Mouse (Mus musculus) layer of hippocampus, adult 9-11 months (tissue): ENCODE measurements around the gene Syt17.
A peak's percentile ranks its signal among the peaks of the same experiment; 100 is the strongest.

Experiments used
- DNase-seq: peaks from one replicate; pipeline ENCODE4 v3.0.0; 2022

Syt17 gene

DNA sequence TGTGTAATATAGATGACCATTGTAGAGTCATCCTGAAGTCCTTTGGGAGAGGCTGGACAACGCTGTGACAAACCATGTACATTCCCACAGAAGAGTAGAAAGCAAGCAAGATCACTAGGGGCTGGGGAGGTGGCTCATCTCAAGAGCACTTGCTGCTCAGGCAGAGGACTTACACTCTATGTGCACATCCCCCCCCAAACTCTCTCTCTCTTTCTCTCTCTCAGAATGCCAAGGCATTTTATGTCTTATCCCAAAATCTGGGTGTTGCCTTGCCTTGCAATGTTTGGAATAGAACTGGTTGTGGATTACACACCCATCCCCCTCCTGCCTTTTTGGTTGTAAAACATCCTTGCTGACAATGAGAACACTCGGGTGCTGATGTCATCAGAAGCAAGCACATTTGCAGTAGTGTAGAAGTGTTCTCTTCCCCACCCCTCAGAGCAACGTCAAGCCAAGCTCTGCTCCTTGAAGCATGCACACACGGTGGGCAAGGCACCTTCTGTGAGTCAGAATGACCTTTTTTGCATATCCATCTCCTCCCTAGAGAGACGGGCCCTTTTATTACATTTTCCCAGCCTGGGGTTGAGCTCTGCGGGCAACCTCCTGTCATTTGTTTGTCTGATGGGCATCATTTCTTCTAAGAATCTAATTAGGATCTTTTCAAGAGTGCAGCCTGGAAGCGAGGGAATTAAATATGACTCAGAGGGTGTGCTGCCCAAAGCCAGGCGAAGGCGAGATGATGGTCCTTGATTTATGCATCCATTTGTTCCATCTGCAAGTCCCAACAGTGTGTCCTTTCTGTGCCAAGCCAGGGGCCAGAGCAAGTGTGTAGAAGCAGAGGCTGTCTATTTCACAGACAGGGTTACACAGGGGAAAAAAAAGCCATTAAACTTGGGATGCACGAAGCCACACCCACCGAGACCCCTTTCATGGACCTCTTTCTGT is 15.1 kb upstream of the Syt17 start:
- DNase-seq = no peak

DNA sequence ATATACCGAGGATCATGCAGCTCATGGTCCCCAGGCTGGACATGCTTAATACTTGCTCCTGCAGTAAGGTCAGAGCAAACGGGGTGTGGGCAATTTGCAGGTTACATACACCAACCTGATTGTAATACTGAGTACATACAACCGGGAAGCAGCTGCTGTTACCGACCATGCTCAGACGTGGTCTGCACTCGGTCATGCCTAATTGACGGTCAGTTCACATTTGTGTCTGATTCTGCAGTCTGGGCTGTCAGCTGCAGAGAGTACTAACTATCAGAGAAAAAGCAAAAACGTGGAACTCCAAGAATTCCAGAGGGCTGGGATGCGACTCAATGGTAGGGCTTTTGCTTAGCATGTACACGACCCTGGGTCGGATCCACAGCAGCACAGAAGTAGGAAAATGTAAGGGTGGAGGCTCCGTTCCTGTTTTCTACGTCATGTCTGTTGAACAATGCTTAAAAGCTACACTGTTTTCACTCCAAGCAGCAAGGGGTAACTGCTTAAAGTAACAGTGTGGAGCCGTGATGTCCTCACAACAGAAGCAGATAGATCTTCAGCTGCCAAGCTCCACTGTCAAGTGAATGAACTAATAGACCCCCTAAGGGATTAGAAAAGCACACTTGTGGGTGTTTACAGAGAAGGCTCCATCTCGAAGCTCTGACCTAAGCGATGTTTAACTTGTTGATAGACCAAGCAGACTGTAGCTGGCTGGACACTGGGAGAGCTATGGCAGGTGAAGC is 13.5 kb upstream of the Syt17 start:
- no peak for DNase-seq

DNA sequence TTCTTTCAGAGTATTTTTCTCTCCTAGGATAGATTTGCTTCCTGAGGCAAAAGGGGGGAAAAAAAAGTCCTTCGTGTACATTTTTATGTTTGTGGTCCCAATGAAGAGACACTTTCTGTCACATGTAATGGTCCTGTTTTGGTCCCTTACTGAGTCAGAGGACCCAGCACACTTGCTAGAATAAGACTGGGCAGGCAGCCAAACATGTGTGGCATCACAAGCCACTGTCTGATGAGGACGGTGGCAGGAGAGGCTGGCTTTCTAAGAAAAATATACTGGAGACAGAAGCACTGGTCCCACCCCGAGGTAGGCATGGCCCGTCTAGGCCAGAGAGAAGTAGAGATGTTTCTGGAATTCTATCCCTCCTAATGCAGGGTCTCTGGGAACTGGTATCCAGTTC is 5.7 kb upstream of the Syt17 start:
- DNase-seq = no peak

DNA sequence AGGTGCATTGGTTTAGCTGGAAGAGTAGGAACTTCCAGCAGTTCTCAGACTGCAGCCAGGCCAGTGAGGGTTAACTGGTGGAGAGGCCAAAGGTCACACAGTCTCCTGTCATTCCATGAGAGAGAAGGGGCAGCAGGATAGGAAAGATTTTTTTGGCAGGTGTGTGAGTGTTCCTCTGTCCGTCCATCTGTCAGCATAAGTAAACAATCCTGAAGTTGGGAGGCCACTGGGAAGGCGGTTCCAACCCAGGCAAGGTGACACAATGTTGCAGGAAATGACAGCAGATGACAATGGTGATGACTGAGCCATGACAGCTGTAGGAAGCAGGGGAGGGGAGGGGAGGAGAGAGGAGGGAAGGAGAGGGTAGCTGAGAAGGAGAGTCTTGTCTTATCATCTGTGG is 4.9 kb upstream of the Syt17 start:
- DNase-seq = no peak

DNA sequence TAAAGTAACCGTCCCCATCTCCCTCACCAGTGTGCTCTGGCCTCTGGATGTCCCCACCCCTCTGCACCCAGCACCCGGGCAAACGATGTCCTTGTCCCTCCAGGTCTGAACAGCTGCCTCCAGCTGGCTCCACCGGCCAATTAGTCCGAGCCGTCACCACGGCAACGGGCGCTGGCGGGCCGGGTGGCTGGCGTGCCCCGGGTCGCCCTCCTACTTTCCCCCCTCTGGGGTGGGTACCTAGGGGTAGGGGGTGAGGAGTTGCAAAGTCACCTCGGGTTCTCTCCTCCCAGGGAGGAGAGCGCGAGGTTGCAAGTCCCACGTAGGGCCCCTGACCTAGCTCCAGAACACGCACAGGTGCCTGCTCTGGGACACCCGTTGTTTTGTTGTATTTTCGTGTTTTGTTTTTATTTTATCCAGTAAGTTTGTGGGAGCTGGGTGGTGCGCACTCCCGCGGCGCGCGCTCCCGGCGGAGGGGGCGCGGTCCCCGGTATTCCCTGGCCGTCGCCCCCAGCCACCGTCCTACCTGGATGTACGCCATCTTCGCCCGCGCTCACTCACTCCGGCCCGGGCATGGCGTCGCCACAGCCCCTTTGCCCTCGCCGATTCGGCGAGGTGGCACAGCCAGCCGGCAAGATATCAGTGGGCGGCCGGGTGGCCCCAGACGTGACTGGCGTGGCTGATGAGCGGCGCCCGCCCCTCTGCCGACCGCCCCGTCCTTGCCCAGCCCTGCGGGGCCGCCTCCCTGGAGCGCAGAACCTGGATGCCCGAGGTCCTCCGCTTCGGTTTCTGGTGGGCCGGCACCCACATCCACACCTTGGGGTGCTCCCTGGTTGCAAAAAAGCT is 510 bp downstream of the Syt17 start:
- no peak for DNase-seq

DNA sequence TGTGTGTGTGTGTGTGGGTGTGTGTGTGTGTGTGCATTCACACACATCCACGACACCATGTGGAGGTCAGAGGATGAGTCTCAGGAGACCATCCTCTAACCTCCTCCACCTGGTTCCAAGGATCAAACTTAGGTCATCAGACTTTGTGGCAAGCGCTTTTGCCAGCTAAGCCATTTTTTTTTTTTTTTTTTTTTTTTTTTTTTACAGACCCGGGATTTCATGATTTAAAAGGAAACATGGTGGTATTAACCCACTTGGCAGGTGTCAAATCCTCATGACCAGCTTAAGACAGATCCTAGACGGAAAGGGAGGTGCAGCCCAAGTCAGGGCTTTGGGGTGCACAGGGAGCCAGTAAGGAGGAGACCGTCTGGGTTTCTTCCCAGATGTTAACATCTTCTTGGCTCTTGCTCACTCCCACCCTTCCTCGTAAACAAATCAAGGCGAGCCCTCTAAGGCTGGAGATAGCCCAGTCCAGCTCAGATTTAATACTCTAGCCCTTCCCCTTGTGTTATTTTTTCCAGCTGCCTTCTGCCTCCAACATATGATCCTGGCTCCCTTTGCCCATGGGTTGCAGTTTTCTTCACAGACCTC is 4.0 kb downstream of the Syt17 start:
- DNase-seq = no peak

DNA sequence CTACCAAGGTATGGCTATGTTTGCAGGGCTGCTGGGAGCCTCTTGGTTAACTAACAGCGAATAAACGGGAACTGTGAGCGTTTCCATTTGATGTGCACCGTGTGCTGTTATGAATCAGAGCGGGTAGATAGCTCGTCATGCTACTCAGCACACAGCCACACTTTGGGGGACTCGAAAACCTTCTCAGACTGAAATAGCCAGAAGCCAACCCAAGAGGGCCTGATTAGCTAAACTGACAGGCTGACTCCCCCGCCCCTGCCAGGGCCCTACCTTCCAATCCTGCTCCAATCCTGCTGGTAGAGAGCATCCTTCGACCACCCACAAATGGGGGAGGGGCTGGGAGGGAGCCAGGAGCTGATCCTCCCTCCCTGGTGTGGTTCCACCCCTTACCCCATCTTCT is 4.7 kb downstream of the Syt17 start:
- DNase-seq = peak; percentile 77

DNA sequence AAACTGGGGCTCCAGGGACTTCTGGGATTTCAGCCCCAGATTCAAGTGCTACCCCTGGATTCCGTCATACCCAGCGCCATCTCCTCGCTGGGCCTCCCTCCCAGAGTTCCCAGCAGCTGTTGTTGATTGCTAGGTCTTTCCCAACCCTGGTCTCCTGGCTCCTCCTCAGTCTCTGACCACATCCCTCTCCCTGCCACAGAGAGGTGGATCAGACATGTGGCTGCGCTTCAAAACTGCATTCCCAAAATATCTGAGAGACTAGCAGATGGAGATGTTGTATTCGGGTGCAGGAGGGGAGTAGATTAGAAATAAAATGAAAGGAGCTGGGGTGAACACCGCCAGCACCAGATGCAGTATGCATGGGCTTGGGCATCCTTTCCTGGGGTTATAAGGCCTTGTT is 6.5 kb downstream of the Syt17 start:
- no peak for DNase-seq

DNA sequence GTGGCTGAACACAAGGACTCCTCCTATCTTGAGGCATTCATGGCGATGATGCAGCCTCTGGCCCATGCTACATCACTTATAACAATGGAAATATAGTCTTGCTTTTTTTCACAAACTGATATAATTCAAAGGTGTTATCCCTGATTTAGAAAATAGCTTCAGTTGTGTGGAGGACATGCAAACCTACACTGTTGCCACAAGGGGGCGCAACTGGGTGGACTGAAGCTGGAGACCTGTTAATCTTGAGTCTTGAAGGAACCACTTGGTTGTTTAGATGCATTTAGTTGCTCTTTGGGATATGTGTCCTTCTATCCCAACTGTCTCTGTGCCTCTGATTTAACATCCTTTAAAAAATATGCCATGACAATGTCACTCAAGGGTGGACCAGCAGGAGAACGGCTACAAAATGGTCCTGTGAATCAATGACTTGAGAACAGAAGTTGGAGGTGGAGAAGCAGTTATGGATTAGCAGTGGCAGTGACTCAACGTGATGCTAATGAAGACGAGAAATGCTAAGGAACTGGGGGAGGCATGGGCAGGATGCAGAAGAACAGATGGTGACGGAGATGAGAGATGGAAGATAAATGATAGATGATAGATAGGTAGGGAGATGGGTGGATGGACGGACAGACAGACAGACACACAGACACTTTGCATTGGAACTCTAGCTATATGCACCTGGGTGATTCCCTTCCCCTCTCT is 10.8 kb downstream of the Syt17 start:
- DNase-seq = no peak

DNA sequence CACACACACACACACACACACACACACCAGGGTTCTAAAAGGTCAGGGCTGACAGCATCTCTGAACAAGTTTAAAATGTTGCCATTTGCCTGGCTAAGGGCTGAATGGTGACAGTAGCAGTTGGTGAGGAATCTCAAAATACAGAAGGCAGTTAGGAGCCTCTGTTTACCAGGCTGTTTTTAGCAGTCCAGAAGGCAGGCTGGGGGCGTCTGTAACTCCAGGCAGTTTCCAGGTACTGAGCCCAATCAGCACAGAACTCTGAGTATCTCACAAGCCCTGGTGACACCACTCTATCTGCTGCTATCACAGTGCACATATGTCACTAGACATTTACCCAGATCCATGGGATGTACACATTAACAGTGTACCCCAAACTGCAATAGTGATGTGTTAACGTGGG is 19.1 kb downstream of the Syt17 start:
- peak; percentile 93 for DNase-seq

DNA sequence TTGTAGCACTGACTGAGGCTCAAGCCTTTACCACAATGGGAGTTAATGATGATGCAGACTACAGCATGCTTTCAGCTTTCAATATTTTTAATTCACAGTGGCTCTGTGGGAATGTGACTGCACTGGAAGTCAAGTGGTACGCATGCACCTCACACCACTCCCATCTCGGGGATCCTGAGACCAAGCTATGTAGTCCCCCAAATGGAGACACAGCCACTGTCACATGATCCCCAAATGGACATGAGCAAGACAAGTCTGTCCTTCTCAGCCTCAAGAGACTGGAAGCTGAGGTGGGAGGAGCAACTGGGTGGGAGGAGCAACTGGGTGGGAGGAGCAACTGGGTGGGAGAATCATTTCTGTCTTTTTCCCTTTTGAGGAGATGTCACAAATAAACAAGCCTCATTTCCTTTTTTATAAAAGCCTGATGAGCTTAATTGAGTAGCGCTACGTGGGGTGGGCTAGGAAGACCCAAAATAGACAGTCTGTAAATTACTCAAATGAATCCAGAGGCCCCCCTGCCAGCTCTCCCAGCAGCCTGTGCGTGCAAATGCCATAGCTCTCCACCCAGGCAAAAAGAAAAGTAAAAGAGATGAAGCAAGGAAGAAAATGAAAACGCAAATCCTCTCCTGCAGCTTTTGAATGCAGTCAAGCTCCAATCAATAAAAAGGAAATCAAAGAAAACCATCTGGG is 28.4 kb downstream of the Syt17 start:
- no peak for DNase-seq

DNA sequence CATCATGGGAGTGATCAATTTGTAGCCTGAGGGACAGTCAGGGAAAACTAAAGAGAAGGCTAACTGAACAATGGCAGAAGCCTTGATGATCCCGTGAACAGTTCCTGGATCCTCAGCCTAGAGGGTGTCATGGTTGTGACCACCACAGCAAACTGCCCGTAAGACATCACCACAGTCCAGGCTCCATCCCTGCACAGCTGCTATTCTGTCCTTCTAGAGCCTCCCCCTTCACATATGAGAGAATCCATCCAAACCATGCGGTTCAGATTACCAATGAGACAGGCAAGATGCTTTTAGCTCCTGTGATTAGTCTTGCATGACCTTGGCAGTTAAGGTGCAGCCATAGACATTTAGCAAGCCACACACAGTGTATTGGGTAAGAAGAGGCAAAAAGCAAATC is 33.8 kb downstream of the Syt17 start:
- no peak for DNase-seq

DNA sequence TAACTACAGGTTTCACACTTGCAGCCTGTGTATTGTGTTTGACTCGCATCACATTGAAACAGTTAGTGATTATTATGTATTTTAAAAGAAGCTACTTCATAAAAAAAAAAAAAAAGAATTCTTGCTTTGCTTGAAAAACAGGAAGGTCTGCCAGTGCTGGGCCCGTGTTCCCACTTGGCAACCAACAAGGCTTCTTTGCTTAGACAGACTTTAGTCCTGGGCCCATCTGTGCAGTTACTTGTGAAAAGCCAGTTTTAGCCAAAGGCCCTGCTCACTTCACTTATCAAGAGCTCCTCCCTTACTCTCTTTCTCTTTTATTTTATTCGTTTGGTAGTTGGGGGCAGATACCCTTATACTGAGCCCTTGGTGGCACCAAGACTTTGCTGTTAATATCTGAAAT is 36.1 kb downstream of the Syt17 start:
- no peak for DNase-seq

DNA sequence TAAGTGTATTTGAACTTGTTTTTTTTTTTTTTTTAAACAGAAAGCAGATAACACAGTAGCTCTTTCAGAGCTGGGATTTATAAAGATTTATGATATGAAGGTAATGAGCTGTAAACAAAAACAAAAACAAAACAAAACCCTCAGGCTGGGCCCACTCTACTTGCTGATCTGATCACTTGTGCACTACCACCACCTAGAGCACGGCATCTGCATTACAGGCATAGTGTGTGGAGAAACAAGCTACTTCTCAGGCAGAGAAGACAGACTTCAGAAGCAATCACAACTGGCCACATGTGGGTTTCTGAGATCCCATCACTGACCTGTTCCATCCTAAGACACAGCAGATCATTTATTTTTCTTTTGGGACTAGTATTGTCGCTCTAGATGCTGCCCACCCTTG is 38.6 kb downstream of the Syt17 start:
- no peak for DNase-seq

DNA sequence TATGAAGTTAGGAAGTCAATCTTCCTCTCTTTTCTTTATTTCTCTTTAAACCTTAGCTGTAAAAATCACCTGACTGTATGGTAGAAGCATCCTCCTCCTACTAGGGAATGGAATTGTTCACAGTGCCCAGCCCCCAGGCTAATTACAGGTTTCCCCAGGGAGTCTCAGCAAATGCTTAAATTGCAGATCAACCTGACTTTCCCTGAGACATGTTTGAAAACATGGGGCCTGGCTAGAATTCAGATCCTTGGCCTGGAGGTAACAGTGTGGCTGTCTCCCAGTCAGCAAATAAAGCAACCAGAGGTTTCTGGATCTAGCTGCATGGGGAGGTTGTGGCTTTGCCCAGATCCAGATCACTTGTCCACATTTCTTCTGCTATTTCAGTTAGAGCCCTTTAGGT is 42.8 kb downstream of the Syt17 start:
- no peak for DNase-seq

DNA sequence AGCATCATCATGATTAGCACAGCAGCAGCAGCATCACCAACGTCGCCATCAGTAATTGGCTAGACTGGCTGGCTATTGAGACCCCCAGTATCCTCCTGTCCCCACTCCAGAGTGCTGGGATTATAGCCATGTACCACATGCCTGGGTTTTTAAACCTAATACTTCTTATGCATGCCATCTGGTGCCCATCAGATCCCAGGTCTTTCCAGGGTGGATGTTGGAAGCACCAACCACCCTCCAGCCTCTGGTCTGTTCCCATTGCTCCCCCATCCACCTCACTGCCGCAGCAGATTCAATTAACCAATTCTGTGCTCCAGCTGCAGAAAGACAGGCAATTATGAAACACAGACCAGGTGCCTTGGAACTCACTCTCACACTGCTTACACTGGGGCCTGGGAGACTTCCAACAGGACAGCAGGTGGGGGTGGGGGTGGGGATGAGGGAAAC is 45.4 kb downstream of the Syt17 start:
- DNase-seq = peak; percentile 32

DNA sequence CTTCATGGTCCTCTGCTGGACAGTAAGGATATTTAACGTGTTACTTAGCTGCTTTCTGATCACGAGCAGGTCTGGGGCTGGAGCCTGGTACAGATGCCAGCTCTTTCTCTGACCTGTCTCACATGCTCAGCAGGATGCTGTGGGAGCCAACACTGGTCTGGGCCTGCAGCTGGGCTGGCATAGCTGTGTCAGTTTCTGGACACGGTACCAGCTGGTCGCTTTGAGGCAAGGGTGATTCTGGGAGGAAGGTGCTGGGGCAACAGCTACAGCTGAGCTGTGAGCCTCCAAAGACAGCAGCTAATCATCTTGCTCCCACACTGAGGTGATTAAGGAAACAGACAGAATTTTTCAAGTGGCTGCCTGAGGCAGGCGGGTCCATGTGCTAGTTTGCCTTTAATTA is 46.1 kb downstream of the Syt17 start:
- DNase-seq = no peak

DNA sequence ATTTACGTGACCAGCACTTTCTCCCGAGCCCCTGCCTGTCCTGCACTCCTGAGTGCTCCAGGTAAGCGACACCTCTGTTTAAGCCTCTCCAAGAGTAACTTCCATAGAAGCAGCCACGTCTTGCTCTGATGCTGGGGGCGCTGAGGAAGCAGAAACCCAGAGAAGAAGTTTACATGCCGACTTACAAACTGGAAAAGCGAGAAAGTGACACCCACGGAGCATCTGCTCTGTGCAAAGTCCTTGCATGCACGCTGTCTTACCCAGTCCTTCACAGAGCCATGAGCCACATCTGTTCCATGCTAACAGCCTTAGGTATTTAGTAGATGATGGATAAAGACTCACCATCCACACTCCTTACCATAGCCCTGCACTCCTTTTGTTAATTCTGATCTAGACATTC is 48.3 kb downstream of the Syt17 start:
- DNase-seq = peak; percentile 76

DNA sequence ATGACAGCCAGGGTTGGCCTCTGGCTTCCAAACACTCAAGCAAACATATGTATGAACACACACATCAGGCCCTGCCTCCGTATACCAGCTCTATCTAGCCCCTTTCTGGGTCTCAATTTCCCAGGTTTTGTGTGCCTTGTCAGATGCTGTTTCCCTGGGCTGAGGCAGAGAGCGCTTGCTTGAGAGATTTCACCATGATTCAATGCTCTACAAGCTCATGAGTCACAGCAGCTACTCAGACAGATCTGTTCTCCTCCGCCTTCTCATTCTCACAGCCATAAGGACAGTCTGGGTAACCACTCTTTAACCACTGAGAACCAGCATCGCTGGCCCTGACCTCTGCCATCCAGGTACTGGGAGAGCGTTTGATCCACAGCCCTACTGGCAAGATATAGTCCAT is 57.3 kb downstream of the Syt17 start:
- peak; percentile 52 for DNase-seq

DNA sequence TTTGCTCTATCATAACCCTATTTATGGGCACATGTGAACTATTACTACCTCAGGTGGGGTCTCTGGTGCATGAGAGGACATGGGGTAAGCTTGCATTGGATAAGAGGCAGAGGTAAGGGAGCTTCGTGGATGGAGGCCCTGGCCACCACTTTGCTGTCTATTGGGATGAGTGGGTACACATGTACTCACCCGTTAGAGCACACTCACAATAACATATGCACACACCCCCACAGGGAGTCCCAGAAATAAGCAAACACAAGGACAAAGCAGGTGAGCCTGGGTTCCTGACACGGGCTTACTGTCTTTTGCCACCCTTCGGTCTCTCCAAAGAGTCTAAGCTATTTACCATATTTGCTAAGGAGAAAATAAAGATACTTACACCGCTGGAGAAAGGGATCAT is 67.0 kb downstream of the Syt17 start:
- no peak for DNase-seq

DNA sequence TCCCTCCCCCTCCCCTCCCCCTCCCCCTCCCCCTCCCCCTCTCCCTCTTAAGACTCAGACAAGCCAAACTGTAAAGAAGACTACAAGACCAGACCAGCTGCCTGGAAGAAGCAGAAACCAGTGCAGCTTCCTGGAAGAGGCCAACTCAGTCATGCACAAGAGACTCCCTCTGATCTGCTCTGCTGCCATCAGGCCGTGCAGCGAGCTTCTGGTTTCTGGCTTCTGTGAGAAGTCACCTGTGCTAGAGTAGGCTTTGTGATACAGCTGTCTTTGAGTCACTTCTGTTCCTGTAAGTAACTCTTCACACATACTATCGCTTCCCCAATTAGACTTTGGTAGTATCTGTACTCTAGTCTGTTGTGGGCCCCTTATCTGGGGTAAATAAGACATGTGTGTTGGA is 68.0 kb downstream of the Syt17 start:
- no peak for DNase-seq

DNA sequence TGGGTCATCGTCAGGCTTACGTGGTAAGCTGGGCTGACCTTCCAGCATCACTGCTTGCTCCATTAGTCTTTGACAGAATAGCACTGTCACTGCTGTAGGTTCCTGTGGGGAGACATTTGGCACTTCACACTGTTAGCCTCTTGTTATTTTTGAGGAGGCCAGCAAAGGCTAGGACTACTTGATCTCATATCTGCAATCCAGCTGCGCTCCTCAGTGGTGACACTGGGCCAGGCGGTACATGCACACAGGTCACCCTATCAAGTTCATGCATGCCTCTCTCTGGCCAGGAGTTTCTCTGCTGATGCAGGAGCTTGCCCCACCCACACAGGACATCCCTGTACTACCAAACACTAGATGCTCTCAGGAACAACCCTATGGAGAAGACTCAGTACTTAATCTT is 71.4 kb downstream of the Syt17 start:
- DNase-seq = no peak
